Mouse (Mus musculus) lung, embryonic 15.5 days (tissue): ENCODE results near the gene Aifm3. TPM values are rescaled to one million over a fixed set of nuclear protein-coding genes. Genes with fewer than 3 reads are reported as not detected.
A peak's percentile ranks its signal among the peaks of the same experiment; 100 is the strongest.

Experiments
- ATAC-seq: fragments of 200-750 bp; cut with Nextera tagmentation; 2 replicates; pipeline ENCODE4 v1.8.0; 2017; ENCODE audit warnings: moderate number of reproducible peaks, borderline replicate concordance; ENCODE audit not compliant: low FRiP score, low TSS enrichment; ENCODE audit errors: extremely low read depth
- H3K27ac ChIP-seq: fragments of 300-500 bp; sonication (generic); 2 replicates; pipeline ENCODE4 v1.5.1; 2015; ENCODE audit warnings: moderate library complexity, mild to moderate bottlenecking, inconsistent platforms
- H3K27me3 ChIP-seq: fragments of 300-500 bp; sonication (generic); 2 replicates; pipeline ENCODE4 v1.6.1; 2015; ENCODE audit warnings: inconsistent platforms
- H3K36me3 ChIP-seq: fragments of 300-500 bp; sonication (generic); 2 replicates; pipeline ENCODE4 v1.6.1; 2015; ENCODE audit warnings: inconsistent platforms
- H3K4me1 ChIP-seq: fragments of 300-500 bp; sonication (generic); 2 replicates; pipeline ENCODE4 v1.6.1; 2015; ENCODE audit warnings: inconsistent platforms
- H3K4me2 ChIP-seq: fragments of 300-500 bp; sonication (generic); 2 replicates; pipeline ENCODE4 v1.6.1; 2015; ENCODE audit warnings: inconsistent platforms, mild to moderate bottlenecking, moderate library complexity
- H3K4me3 ChIP-seq: fragments of 300-500 bp; sonication (generic); 2 replicates; pipeline ENCODE4 v1.5.1; 2015; ENCODE audit warnings: mild to moderate bottlenecking, inconsistent platforms
- H3K9ac ChIP-seq: fragments of 300-500 bp; sonication (generic); 2 replicates; pipeline ENCODE4 v1.6.1; 2015; ENCODE audit warnings: inconsistent platforms
- H3K9me3 ChIP-seq: fragments of 300-500 bp; sonication (generic); 2 replicates; pipeline ENCODE4 v1.6.1; 2016; ENCODE audit warnings: inconsistent platforms
- WGBS: fragments of 180-500 bp; shearing (Covaris S2); methylation state at CpG from one replicate; pipeline ENCODE4 v1.1.7; 2015; 5-methylcytosine and 5-hydroxymethylcytosine counted together
- polyA plus RNA-seq: library from polyadenylated mRNA; unstranded; fragments of >200 nt; fragmentation: Nextera tagmentation; extraction: Ambion mirVana; gene quantifications from 2 replicates; pipeline ENCODE4 v1.2.1, GENCODE M21; 2015

Gene Aifm3
- polyA plus RNA-seq, 1 experiment from 2014 or later: 3.6 TPM

DNA sequence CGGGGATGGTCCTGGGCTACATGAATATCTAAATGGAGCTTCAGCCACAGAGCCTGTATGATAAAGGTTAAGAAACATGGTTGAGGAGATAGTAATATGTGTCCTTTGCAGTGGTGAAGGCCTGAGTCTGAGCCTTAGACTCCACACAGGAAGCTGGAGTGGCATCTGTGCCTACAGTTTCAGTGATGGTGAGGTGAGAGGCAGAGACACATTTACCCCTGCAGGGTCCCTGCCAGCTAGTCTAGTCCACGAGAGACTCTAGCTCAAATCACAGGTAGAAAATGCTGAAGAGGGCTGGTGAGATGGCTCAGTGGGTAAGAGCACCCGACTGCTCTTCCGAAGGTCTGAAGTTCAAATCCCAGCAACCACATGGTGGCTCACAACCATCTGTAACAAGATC lies 14.1 kb upstream of the Aifm3 start:
- Histone ChIP-seq H3K9ac (no peak overlapping the region), H3K36me3 (peaks cover 24% of the 10 kb centered on the region), H3K9me3 (no peaks in the 10 kb centered on the region), H3K4me2 (no peak overlapping the region), H3K4me3 (no peak overlapping the region), H3K4me1 (no peaks in the 10 kb centered on the region), H3K27me3 (no peaks in the 10 kb centered on the region), H3K27ac (no peak overlapping the region)
- WGBS: 87% methylated on average over 4 of the region's 4 CpGs
- ATAC-seq: no peak

DNA sequence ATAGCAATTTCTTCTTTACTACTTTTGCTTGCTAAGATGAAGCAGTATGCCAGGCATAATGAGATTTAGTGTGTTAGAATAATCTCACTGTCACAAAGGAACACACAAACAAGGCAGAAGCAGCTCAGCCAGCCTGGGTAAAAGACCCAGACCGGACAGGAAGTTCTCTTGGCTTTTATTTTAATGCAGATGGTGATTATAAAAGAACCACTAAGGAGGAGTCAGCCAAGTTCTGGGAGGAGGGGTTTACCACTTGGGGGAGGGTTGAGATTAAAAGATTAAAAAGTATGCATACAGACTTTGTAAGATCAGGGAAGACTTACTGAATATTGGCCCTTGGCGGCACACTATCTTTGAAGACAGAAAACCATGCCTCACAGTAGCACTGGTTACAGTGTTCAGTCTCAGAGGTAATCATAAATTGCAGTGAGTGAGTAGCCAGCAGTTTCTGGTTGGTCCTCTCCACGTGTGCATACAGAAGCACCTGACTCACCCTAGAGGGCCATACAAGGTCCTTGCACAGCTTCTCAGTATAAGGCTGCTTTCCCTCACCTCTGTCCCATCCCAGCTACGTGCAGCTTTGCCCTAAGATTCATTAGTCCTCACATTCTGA lies 11.0 kb upstream of the Aifm3 start:
- Histone ChIP-seq H3K9me3 (no peaks in the 10 kb centered on the region), H3K36me3 (peaks cover 18% of the 10 kb centered on the region; the same call in 1 of the 2 replicates), H3K4me2 (no peak overlapping the region), H3K4me3 (no peak overlapping the region), H3K9ac (no peak overlapping the region), H3K27me3 (no peaks in the 10 kb centered on the region), H3K27ac (no peak overlapping the region), H3K4me1 (no peaks in the 10 kb centered on the region)
- ATAC-seq: no peak
- WGBS: 74% methylated on average over 4 of the region's 4 CpGs

DNA sequence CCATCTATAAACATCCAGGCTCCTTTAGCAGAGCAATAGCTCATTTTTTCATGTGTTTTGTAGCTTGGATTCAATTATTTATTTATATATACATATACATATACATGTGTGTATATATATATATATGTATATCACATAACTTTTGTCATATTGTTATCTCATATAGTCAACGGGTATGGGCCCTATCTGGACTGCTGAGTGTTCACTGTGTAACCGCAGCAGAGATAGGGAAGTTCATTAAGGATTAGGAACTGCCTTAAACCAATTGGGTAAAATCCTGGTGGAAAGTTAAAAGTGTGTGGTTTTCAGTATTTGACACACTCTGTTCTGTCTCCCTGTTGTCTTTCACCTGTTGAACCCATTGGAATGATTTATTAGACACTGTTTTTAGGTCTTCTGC lies 7.9 kb upstream of the Aifm3 start:
- Histone ChIP-seq H3K4me1 (peaks cover 5% of the 10 kb centered on the region; the same call in 1 of the 2 replicates), H3K36me3 (peaks cover 42% of the 10 kb centered on the region), H3K27ac (no peak overlapping the region), H3K9ac (no peak overlapping the region), H3K4me2 (no peak overlapping the region), H3K4me3 (no peak overlapping the region), H3K27me3 (no peaks in the 10 kb centered on the region), H3K9me3 (no peaks in the 10 kb centered on the region)
- no peak for ATAC-seq
- 72% methylated on average over 2 of the region's 2 CpGs for WGBS

DNA sequence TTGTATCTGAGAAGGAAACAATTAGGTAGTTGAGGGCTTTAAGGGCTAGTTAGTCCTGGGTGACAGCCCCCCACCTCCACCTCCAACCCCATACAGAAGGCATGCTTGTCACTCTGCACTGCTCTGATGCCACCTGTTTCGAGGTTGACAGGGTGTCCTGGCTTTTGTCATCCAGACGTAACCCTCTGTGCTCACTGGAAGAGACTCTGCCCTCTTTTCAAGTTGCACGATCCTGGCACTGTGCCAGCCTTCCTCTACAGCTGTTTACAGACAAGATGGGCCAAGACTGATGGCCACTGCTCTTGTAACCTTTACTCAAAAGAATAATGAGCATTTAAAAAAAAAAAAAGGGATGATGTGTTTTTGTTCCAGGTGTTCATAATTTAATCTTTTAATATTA lies 2.9 kb upstream of the Aifm3 start:
- H3K27me3 ChIP-seq: peaks cover 18% of the 10 kb centered on the region
- H3K4me1 ChIP-seq: peaks cover 17% of the 10 kb centered on the region
- ATAC-seq: no peak
- peaks cover 45% of the 10 kb centered on the region for H3K36me3 ChIP-seq
- no peak overlapping the region for H3K9ac ChIP-seq
- H3K4me2 ChIP-seq: no peak overlapping the region
- 22% methylated on average over 3 of the region's 3 CpGs for WGBS
- H3K4me3 ChIP-seq: no peak overlapping the region
- no peaks in the 10 kb centered on the region for H3K9me3 ChIP-seq
- no peak overlapping the region for H3K27ac ChIP-seq

DNA sequence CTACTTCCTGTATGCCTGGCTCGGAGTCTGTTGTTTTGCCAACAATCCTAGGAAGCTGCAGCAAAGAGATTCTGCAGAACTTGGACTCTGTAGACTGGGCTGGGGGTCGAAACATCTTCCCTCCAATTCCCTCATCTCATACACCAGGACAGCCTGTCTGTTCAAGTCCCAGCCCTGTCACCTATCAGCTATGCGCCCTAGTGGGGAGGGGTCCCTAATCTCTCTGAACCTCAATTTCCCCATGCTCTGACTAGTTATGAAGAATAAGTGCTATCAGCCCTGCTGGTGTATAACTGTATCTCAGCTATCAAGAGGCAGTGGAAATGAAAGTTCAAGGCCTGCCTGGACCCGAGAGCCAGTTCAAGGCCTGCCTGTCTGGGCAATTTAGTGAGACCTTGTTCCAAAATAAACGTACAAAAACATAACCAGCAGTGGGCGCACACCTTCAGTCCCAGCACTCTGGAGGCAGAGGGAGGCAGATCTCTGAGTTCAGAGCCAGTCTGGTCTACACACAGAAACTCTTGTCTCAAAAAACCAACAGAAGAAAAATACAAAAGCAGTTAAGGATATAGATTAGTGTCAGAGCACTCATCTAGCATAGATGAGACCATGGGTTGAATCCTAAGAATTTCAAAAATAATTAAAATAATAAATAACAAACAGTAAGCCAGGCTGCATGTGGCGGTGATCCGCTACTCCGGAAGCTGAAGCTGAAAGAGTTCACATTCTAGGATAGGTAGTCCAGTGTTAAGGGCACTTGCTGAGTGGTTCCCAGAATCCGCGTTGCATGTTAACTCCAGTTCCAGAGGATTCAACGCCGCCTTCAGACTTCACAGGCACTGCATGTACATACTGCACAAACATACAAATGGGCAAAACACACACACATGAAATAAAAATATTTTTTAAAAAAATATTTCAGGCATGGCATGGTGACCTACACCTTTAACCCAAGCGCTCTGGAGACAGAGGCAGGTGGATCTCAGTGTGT lies 638 bp upstream of the Aifm3 start:
- H3K27ac ChIP-seq: no peak overlapping the region
- H3K4me3 ChIP-seq: peak overlapping the region; percentile 47
- peaks cover 17% of the 10 kb centered on the region for H3K4me1 ChIP-seq
- H3K36me3 ChIP-seq: peaks cover 31% of the 10 kb centered on the region
- peaks cover 18% of the 10 kb centered on the region for H3K27me3 ChIP-seq
- no peaks in the 10 kb centered on the region for H3K9me3 ChIP-seq
- H3K4me2 ChIP-seq: peak overlapping the region; percentile 78
- 39% methylated on average over 14 of the region's 14 CpGs for WGBS
- no peak overlapping the region; the same call in 1 of the 2 replicates for H3K9ac ChIP-seq
- ATAC-seq: no peak

DNA sequence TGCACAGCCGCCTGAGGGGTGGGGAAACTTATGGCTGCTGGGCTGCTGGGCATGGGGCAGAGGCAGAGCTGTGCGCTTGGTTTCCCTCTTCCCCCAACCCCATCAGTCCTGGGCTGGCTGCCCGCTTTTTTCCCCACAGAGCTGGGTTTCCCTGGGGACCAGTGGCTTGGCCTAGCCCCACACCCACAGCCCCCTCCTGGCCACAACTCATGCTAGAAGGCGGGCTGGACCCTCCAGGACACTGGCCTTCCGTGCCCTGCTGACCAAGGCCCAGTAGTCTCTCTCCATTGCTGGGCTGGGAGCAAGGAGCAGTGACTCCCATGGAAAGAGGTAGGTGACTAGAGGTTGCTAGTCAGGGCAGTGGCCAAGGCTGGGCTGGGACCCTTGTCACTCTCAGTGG lies 1.7 kb downstream of the Aifm3 start:
- H3K4me2 ChIP-seq: no peak overlapping the region
- H3K4me3 ChIP-seq: no peak overlapping the region
- no peaks in the 10 kb centered on the region for H3K9me3 ChIP-seq
- peaks cover 9% of the 10 kb centered on the region; the same call in 1 of the 2 replicates for H3K36me3 ChIP-seq
- no peak overlapping the region for H3K27ac ChIP-seq
- no peak for ATAC-seq
- H3K4me1 ChIP-seq: peaks cover 15% of the 10 kb centered on the region
- no peak overlapping the region for H3K9ac ChIP-seq
- 86% methylated on average over 5 of the region's 5 CpGs for WGBS
- H3K27me3 ChIP-seq: peaks cover 18% of the 10 kb centered on the region

DNA sequence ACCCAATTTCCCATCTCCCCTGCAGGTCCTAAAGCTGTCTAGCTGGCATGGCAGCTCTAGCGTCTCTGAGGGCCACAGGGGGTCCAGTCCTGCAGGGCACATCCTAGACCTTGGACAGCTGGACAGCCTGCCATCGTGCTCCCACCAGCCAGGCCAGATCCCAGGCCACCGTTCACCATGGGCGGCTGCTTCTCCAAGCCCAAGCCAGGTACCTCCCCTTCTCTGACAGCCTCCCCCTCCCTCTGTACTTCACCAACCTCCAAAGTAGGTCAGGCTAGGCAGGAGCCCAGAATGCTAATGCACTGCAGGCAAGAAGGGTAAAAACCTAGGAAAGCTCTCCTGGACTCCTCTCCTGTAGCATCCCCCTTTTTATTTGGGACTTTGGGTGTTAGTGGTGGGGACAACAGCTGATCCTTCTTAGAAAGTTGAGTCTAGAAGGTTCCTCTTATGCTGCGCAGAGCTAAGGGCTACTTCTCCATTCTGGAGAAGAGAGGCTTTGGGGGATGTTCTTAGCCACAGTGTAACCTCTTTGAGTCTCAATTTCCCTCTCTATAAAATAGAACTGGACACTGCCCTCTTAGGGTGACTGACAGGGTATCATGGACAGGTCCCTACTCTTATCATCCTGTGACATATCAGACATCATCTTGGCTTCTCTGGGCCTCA lies 2.6 kb downstream of the Aifm3 start:
- H3K9me3 ChIP-seq: no peaks in the 10 kb centered on the region
- H3K9ac ChIP-seq: no peak overlapping the region
- H3K4me2 ChIP-seq: no peak overlapping the region
- H3K4me1 ChIP-seq: peaks cover 16% of the 10 kb centered on the region; the same call in 1 of the 2 replicates
- no peak for ATAC-seq
- 0 out of 2 replicates have a peak, but pooled peaks cover 5% of the 10 kb centered on the region for H3K36me3 ChIP-seq
- H3K4me3 ChIP-seq: no peak overlapping the region
- no peak overlapping the region for H3K27ac ChIP-seq
- 74% methylated on average over 5 of the region's 5 CpGs for WGBS
- peaks cover 18% of the 10 kb centered on the region for H3K27me3 ChIP-seq

DNA sequence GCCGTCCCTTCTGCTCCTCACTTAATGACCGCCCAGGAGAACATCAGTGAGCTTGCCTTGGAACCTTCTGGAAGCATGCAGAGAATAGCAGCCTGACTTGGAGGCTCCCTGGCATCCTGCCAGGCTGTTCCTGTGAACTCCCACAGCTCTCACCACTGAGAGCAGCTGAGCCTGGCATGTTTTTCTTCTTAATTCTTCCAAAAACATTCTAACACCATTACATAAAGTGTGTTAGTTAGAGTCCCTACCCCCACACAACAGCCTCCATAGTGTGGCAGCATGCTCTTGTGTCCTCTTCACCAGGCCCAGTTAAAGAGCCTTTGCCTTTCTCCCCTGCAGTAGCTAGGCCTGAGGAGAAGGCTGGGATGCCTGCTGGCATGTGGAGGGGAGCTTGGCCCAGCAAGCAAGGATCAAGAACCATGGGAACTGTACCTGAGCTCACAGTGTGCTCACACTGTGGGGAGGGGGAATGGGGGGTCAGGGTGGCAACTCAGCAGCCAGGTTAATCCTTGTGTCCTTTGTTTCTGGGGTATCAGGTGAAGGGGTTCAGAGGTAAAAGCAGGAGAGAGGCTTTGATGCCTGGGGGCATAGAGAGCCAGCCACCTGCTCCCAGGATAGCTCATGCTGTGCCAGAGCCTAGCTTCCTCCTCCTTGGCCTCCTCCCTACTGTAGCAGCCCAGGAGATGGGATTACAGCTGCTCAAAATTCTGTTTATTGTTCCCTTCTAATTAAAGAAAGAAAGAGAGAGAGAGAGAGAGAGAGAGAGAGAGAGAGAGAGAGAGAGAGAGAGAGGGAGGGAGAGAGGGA lies 7.3 kb downstream of the Aifm3 start:
- no peak overlapping the region for H3K4me3 ChIP-seq
- H3K4me1 ChIP-seq: 0 out of 2 replicates have a peak, but pooled peaks cover 5% of the 10 kb centered on the region
- no peaks in the 10 kb centered on the region for H3K9me3 ChIP-seq
- 50% methylated on average over 2 of the region's 2 CpGs for WGBS
- no peak overlapping the region for H3K4me2 ChIP-seq
- H3K27me3 ChIP-seq: no peaks in the 10 kb centered on the region
- ATAC-seq: peak; percentile 16; the same call in 1 of the 2 replicates
- H3K27ac ChIP-seq: no peak overlapping the region
- H3K9ac ChIP-seq: no peak overlapping the region
- H3K36me3 ChIP-seq: no peaks in the 10 kb centered on the region

DNA sequence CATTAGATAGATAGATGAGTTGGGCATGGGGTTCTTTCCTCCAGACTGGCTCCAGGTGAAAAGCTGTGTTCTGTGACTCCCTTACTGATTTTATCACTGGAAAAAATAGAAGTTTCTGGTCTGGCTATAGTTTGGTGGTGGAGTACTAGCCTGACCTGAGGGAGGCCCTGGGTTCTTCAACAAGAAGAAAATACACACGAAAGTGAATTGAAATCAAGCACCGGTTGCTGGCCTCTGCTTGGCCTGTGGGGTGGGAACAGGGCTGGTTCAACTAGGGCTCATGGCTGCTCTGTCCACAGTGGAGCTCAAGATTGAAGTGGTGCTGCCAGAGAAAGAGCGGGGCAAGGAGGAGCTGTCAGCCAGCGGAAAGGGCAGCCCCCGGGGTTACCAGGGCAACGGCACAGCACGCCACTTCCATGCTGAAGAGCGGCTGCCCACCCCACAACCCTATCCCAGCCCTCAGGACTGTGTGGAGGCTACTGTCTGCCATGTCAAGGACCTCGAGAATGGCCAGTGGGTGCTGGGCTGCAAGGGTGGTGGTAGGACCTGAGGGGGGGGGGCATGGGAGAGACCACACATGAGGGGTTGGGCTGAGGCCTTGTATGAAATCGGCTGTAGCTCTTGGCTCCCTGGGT lies 10.0 kb downstream of the Aifm3 start:
- H3K4me3 ChIP-seq: no peak overlapping the region
- no peaks in the 10 kb centered on the region; the same call in 1 of the 2 replicates for H3K27me3 ChIP-seq
- H3K36me3 ChIP-seq: no peaks in the 10 kb centered on the region
- no peak overlapping the region for H3K27ac ChIP-seq
- peak; percentile 65; the same call in 1 of the 2 replicates for ATAC-seq
- H3K4me2 ChIP-seq: no peak overlapping the region
- H3K9ac ChIP-seq: no peak overlapping the region
- no peaks in the 10 kb centered on the region for H3K9me3 ChIP-seq
- WGBS: 26% methylated on average over 10 of the region's 10 CpGs
- 0 out of 2 replicates have a peak, but pooled peaks cover 5% of the 10 kb centered on the region for H3K4me1 ChIP-seq

DNA sequence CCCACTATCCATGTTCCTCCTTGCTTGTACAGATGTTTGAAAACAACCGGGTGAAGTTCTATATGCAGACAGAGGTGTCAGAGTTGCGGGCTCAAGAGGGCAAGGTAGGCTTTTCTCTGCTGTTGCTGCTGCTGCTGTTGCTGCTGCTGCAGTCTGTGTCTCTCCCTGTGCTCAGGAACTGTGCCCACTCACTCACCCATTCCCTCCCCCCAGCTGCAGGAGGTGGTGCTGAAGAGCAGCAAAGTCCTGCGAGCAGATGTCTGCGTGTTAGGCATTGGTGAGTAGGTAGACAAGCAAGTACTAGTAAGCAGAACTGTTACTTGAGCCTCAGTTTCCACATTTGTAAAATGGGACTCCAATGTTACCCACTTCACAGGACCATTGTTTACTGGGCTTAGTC lies 13.3 kb downstream of the Aifm3 start:
- Histone ChIP-seq H3K27me3 (no peaks in the 10 kb centered on the region; the same call in 1 of the 2 replicates), H3K9me3 (no peaks in the 10 kb centered on the region), H3K4me2 (no peak overlapping the region), H3K4me1 (no peaks in the 10 kb centered on the region), H3K4me3 (no peak overlapping the region), H3K27ac (no peak overlapping the region), H3K36me3 (no peaks in the 10 kb centered on the region), H3K9ac (no peak overlapping the region)
- 62% methylated on average over 4 of the region's 4 CpGs for WGBS
- no peak for ATAC-seq
